Mouse (Mus musculus) megakaryocyte progenitor cell, adult 5-6 weeks (primary cell): ENCODE measurements around the gene Zcchc2. TPM values are rescaled to one million over a fixed set of nuclear protein-coding genes. Genes with fewer than 3 reads are reported as not detected.

ENCODE experiments used
- ATAC-seq: replicated peaks from 2 replicates; pipeline ENCODE4 v1.8.0; 2016; ENCODE audit warnings: mild to moderate bottlenecking, moderate TSS enrichment, inconsistent platforms; ENCODE audit not compliant: poor library complexity
- total RNA-seq, 2 experiments: library from RNA; stranded (forward) in 1 of 2; stranded (reverse) in 1 of 2; fragments of 157-497, 149-512 nt in 1 of 2; fragments of 200-1000 nt in 1 of 2; gene quantifications; 2 replicates each; pipeline versions ENCODE4 v1.2.3 to v1.2.4; 2015 to 2017

Gene Zcchc2
- total RNA-seq, 2 experiments from 2014 or later = 15.1 to 22.2 TPM

DNA sequence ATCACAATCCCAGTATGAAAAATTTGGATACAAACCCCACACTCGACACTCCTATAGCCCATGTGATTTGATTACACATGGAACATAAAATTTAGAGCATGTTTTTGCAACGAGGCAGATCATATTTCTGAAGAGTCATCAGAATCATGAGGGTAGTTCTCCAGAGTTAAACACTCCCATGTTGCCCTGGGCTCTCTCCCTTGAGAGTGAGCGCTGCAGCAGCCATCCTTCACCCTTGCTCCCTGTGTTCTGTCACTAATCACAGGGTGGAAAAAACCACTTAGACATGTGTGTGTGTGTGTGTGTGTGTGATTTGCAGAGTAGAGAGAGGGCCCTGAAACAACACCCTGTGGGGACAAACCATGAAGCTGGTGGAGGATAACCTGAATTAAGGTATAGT, 2.0 kb upstream of the Zcchc2 start:
- no peak for ATAC-seq

DNA sequence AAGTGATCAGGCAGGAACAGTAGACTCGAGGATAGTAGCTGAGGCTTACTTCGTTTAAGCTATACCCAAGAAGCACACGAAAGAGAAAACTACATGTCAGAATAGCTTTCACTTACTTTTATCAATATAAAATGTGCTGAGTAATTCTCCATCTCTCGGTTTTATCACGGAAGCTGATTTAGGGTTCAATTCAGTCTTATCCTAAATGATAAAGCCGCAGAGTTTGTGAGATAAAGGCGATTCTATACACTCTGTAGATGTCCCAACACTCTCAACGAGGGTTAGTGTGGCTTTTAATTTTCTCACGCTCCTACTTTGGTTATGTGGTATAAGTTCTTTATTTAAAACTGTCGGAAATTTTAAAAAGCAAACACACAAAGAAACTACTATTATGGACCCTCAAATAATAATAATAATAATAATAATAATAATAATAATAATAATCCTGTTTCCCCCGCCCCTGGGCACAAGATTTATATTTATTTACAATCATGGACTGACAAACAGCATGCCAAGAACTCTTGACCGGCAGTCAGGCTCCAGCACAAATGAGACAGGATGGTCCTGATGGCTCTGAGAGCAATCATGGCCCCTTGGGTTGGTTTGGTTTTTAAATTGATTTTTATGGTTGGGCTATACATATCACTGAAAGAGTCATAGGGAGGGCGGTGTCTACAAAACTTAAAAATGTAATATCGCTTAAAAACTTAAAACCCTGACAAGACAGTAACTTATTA, 1.1 kb upstream of the Zcchc2 start:
- ATAC-seq = no peak

DNA sequence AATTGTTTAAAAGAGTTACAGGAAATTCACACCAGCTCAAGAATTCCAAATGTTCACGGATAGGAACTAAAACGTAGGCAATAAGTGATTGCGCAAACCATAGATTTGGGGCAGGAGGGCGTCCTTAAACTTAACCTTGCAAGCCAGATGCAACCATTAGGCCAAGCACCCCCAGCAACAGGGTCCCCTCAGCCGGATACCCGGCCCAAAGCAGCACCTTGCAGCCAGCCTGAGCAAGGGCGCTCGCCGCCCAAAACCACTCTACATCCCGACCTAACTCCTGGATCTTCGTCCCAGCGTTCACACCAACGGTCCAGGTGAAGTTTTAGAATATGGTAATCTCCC, 594 bp upstream of the Zcchc2 start:
- ATAC-seq = peak; percentile 1; the same call in 1 of the 2 replicates

DNA sequence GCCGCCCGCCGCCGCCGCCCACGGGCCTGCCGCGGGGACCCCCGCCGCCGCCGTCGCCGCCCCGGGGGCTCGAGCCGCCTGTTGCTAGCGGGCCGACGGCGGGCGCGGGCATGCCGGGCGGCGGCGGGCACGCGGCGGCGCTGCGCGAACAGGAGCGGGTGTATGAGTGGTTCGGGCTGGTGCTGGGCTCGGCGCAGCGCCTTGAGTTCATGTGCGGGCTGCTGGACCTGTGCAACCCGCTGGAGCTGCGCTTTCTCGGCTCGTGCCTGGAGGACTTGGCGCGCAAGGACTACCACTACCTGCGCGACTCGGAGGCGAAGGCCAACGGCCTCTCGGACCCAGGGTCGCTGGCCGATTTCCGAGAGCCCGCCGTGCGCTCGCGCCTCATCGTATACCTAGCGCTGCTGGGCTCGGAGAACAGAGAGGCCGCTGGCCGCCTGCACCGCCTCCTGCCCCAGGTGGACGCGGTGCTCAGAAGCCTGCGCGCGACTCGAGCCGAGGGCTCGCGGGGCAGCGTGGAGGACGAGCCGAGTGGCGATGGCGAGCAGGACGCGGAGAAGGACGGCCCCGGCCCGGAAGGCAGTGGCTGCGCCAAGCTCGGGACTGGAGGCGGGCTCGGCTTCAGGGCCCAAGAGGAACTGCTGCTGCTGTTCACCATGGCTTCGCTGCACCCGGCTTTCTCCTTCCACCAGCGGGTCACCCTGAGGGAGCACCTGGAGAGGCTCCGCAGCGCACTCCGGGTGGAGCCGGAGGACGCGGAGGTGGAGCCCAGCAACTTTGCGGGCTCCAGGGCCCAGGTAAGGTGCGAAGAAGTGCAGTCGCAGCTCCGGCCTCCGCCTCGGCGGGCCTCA, 930 bp downstream of the Zcchc2 start:
- peak; percentile 13 for ATAC-seq

DNA sequence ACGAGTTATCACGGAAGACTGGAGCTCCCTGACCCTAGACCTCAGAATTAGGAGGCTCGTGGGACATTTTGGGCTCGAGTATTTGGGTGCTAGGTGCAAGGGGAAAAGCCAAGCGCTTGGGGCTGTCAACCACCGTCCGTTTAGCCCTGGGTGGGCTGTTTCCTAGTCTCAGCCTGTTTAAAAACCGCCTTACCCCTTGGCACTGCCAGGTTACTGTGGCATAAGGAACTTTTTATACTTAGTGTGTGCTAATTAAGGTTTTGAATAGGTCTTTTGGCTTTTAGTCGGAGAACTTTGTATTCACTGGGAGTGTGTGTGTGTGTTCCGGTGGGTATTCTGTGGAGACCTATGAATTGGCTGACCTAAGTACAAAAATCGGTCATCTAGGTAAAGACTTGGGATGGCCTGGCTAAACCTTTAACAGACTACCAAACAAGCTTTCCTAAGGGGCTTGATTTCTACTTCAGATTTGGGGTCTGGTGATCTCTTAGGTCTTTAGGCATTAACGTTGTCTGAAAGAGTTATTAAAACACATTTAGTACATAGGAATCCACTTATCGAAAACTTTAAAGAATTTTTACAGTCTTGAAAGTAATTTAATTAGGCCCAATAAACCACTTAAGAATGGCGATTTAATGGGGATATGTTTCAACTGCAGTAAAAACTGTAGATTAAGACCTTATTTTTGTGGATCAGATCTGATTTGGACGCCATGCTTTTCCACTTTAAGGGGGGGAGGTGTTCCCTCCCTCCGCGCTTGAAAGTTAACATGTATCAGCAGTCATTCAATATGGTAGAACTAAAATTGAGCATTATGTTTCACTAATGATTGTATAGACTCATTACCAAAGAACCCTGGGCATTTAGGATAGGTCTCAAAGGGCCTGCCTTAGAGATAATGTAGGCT, 2.0 kb downstream of the Zcchc2 start:
- ATAC-seq = no peak

GRCm38 (mm10) chr1:105993196-105993595, 3.0 kb downstream of the Zcchc2 start:
- ATAC-seq = no peak

DNA sequence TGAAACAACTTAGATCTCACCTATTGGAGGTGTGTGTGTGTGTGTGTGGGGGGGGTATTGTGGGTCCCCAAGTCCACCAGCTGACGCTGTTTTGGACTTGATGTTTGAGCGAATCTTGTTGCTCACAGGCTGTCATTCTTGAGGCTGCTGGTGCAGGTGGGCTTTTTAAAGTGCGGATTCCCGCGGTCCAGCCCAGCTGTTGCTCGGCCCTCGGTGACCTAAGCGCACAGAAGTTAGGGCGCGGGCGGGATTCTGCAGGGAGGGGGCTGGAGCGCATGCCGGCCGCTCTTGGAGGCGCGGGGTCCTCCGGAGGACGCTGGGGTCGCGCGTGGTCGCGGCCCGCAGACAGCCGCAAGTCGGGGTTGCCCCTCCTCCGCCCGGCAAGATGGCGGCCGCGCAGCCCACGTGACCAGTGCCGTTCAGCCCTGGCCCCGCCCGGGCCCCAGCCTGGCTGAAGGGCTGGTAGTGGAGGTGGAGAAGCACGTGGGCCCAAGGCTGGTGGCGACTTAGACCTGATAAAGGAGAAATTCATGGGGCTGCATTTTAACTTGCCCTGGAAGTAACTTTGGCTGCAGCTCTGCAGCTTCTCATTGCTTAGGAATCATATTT, 3.5 kb downstream of the Zcchc2 start:
- peak; percentile 45 for ATAC-seq

DNA sequence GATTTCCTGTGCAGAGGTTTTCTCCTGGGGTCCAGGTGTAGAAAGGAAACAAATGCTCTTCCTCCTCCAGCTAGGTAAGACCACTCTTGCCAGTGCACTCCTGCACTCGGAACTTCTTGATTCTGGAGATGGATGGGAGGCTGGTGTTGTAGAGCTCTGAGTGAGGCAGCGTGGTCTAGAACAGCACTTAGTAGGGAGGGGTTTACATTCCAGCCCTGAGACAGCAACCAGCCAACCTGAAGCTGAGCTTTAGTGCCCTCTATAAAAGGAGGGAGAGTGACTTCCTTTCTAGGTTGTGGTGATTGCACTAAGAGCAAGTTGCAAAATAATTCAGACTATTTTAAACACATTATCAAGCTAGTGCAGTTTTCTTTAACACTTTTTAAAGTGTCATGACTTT, 5.8 kb downstream of the Zcchc2 start:
- peak; percentile 17; the same call in 1 of the 2 replicates for ATAC-seq

- no peak for ATAC-seq
Observed at GRCm38 (mm10) chr1:105997282-105997681, 7.1 kb downstream of the Zcchc2 start.

GRCm38 (mm10) chr1:105999802-106000201, 9.6 kb downstream of the Zcchc2 start:
- ATAC-seq = no peak

DNA sequence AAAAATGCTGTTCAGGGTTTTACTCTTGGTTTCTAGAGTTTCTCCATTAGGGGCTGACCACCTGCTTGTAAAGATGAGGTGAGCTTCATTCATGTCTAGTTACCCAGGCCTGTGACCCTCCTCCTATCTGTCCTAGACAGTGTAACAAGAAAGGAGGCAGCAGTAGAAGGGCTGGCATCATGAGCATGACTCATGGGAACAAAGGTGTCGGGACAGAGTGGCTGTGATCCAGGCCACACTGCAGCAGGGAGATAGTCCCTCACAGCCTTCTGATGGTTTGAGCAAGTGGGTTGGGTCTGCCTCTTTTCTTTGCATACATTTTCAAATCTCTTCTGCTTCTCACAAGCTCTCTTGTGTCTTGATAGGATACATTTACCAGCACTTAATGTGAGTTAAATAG, 17.4 kb downstream of the Zcchc2 start:
- ATAC-seq = peak; percentile 78

GRCm38 (mm10) chr1:106011097-106011496, 20.9 kb downstream of the Zcchc2 start:
- no peak for ATAC-seq

DNA sequence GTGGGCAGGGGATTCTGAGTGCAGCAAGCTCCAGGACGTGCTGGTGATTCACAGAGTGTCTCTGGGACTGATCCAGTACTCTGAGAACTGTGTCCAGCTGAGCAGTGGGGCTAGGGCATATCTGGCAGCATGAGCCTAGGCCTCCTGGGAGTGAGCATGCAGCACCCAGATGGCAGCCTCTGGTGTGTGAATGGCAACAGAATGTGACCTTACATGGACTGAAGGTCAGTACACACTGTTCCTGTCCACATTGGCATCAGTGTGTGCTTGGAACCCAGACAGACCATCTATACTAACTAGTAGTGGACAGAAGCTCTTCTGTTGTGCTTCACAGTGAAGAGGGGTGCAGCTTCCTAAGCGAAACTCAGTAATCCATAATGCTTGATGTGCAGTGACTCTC, 23.6 kb downstream of the Zcchc2 start:
- no peak for ATAC-seq

GRCm38 (mm10) chr1:106016262-106016661, 26.1 kb downstream of the Zcchc2 start:
- ATAC-seq = no peak

- peak; percentile 59 for ATAC-seq
Observed at GRCm38 (mm10) chr1:106019854-106020253, 29.6 kb downstream of the Zcchc2 start.

- no peak for ATAC-seq
Observed at GRCm38 (mm10) chr1:106022998-106023397, 32.8 kb downstream of the Zcchc2 start.

GRCm38 (mm10) chr1:106024254-106024653, 34.0 kb downstream of the Zcchc2 start:
- no peak for ATAC-seq

GRCm38 (mm10) chr1:106024778-106025177, 34.6 kb downstream of the Zcchc2 start:
- ATAC-seq = no peak

DNA sequence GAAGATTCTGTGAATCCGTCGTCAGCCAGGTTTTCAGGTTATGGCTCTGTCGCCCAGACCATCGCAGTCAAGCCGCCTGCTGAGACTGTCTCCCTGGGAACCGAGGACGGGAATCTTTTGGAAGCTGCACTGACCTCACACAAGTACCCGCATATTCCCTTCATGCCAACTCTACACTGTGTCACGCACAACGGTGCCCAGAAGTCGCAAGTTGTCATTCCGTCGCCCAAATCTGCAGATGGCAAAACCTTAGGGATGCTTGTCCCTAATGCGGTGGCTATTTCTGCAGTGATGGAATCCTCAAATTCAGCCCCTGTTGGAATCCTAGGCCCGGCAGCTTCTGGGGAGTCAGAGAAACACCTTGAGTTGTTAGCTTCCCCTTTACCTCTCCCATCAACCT, 39.6 kb downstream of the Zcchc2 start:
- ATAC-seq = no peak

GRCm38 (mm10) chr1:106030331-106030730, 40.1 kb downstream of the Zcchc2 start:
- peak; percentile 79 for ATAC-seq

DNA sequence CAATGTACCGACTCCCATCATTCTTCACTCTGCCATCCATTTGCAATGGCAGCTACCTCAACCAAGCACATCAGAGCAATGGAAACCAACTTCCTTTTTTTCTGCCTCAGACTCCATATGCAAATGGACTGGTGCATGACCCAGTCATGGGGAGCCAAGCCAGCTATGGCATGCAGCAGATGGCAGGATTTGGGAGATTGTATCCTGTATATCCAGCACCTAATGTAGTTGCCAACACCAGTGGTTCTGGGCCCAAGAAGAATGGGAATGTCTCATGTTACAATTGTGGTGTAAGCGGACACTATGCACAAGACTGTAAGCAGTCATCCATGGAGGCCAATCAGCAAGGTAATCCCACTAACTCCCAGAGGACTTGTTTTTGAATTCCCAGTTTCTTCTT, 40.7 kb downstream of the Zcchc2 start:
- no peak for ATAC-seq
